Mouse (Mus musculus) spleen, postnatal 36 days (tissue): Measurements from ENCODE around the gene Slc24a2.

Experiments used
- DNase-seq, 2 experiments: peaks; one replicate each; pipeline ENCODE4 v3.0.0; 2022; ENCODE audit warnings: low spot score in 2 of 2, mixed read lengths in 1 of 2

Slc24a2 gene

GRCm38 (mm10) chr4:86955448-86955847 lies 274.8 kb downstream of the Slc24a2 start:
- DNase-seq, result no peak

GRCm38 (mm10) chr4:86953519-86953918 lies 276.8 kb downstream of the Slc24a2 start:
- DNase-seq, result no peak

- no peak for DNase-seq
Observed at GRCm38 (mm10) chr4:86948794-86949193, 281.5 kb downstream of the Slc24a2 start.

- no peak for DNase-seq
Observed at GRCm38 (mm10) chr4:86943296-86943695, 287.0 kb downstream of the Slc24a2 start.

GRCm38 (mm10) chr4:86942656-86943055 lies 287.6 kb downstream of the Slc24a2 start:
- DNase-seq, result no peak

- DNase-seq, result no peak
Observed at GRCm38 (mm10) chr4:86936706-86937105, 293.6 kb downstream of the Slc24a2 start.

- DNase-seq, result no peak
Observed at GRCm38 (mm10) chr4:86936217-86936616, 294.1 kb downstream of the Slc24a2 start.
